Mouse (Mus musculus) E14TG2a.4 (cell line): ENCODE measurements around the gene Creb3l2.

Source experiments
- CTCF ChIP-seq: conservative IDR thresholded peaks from 2 replicates; pipeline ENCODE4 v1.5.1; 2014; ENCODE audit warnings: low read length
- NANOG ChIP-seq: IDR thresholded peaks from 2 replicates; pipeline ENCODE4 v1.6.1; 2014; ENCODE audit warnings: borderline replicate concordance, low read length, mixed read lengths
- POU5F1 ChIP-seq: IDR thresholded peaks from 2 replicates; pipeline ENCODE4 v1.6.1; 2014; ENCODE audit warnings: low read length, borderline replicate concordance

DNA sequence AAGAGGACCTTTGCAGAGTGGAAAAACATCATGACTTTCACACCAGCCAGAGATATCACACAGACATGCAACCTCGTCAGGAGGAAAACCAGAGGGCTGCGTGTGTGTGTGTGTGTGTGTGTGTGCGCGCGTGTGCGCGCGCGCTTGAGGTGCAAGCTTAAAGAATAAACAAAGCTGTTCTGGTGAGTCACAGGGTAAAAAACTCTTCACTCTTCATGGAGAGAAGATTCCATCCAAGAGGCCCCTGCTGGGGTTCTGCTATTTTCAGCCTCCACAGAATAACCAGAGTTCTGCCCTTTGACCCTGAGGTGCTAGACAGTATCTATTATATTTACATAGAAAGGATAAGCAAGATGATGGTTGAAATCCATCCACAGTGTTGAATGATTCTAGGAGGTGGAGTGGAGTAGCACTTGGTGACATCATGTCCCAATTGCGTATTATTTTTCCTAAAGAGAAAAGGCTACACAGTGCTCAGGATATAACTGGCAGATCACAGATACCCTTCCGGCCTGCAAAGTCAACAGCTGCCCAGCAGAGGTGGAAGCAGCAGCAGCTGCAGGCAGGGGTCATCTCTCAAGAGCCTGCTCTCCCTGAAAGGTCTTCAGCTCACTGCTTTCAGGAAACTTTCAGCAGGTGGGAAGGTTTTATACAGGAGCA is 41.0 kb downstream of the Creb3l2 start:
- TF ChIP-seq CTCF (no peak), POU5F1 (no peak), NANOG (no peak)
